Mouse (Mus musculus) adrenal gland, postnatal 25 days (tissue): ENCODE measurements around the gene Bok. TPM values are rescaled to one million over a fixed set of nuclear protein-coding genes. Genes with fewer than 3 reads are reported as not detected.

Source experiments
- DNase-seq: peaks from one replicate; pipeline ENCODE4 v3.0.0; 2021; ENCODE audit warnings: mixed read lengths
- total RNA-seq: library from RNA; stranded (reverse); gene quantifications from 2 replicates; pipeline ENCODE4 v1.2.3, GENCODE M21; 2021

Gene Bok
- total RNA-seq, 1 experiment from 2014 or later = 10.9 TPM

DNA sequence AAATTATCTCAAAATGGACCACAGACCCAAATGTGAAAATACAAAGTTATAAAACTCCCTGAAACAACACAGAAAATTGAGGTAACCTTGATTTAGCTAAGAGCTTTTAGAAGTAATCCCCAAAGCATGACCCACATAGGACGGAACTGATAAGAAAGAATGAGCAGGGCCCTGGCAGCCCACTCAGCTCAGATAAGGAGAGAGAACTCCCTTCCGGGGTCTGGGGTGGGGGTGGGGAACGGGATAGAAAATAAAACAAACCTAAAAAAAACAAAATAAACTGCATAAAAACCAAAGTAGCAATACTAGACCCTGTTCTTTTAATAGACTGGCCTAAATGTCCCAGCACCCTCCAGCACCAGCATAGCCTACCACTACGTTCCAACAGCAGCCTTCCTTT lies 56.5 kb downstream of the Bok start:
- DNase-seq = no peak

DNA sequence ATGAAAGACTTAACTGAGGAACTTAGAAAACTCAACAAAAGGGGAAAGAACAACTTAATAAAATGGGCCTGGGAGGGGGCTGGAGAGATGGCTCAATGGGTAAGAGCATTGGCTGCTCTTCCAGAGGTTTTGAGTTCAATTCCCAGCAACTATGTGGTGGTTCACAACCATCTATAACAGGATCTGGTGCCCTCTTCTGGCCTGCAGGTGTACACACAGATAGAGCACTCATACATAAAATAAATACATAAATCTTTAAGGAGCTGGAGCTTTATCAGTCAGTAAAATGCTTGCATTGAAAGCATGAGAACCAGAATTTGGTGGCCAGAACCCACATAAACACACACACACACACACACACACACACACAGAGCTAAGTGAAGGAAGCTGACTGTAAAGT lies 57.5 kb downstream of the Bok start:
- no peak for DNase-seq

Other genes with a start within 250 kb of the Bok start
- 339 and 351 TPM in 2 replicates for gene Hdlbp, start 206.8 kb upstream of the Bok start, total RNA-seq
- gene Farp2, start 173.6 kb upstream of the Bok start, total RNA-seq = 19.2 and 26.9 TPM in 2 replicates
- 98.3 and 156 TPM in 2 replicates for gene Stk25, start 27.0 kb upstream of the Bok start, total RNA-seq
- 63.3 and 88.0 TPM in 2 replicates for gene Atg4b, start 65.8 kb downstream of the Bok start, total RNA-seq
- 58.4 and 59.2 TPM in 2 replicates for gene Thap4, start 69.2 kb downstream of the Bok start, total RNA-seq
- 77.9 and 86.1 TPM in 2 replicates for gene Dtymk, start 116.3 kb downstream of the Bok start, total RNA-seq
- 15.0 and 20.0 TPM in 2 replicates for gene Ing5, start 118.3 kb downstream of the Bok start, total RNA-seq
- 50.2 and 61.4 TPM in 2 replicates for gene D2hgdh, start 139.2 kb downstream of the Bok start, total RNA-seq
- gene Gal3st2, start 175.6 kb downstream of the Bok start, total RNA-seq = not detected in 2 replicates
- gene Gal3st2b, start 232.7 kb downstream of the Bok start, total RNA-seq = 0.12 TPM in 1 of 2 replicates, not detected in the other